Mouse (Mus musculus): ENCODE results near the gene Ankrd26. TPM values are rescaled to one million over a fixed set of nuclear protein-coding genes. Genes with fewer than 3 reads are reported as not detected.
"Not testable (repeated sequence)": the region's sequence is repeated elsewhere in the genome, so short reads cannot be mapped to it uniquely, and the experiment has no call there.

Gene Ankrd26
- total RNA-seq (2021): 5.0 and 5.2 TPM in 2 replicates
- long read RNA-seq, experiment 1, partial matches to known transcripts: 1 of 3 reads
- long read RNA-seq, experiment 1, other reads (novel, unspliced or antisense): 2 of 3 reads
- long read RNA-seq, experiment 2, partial matches to known transcripts: 0 of 1 reads
- long read RNA-seq, experiment 2, other reads (novel, unspliced or antisense): 1 of 1 reads

DNA sequence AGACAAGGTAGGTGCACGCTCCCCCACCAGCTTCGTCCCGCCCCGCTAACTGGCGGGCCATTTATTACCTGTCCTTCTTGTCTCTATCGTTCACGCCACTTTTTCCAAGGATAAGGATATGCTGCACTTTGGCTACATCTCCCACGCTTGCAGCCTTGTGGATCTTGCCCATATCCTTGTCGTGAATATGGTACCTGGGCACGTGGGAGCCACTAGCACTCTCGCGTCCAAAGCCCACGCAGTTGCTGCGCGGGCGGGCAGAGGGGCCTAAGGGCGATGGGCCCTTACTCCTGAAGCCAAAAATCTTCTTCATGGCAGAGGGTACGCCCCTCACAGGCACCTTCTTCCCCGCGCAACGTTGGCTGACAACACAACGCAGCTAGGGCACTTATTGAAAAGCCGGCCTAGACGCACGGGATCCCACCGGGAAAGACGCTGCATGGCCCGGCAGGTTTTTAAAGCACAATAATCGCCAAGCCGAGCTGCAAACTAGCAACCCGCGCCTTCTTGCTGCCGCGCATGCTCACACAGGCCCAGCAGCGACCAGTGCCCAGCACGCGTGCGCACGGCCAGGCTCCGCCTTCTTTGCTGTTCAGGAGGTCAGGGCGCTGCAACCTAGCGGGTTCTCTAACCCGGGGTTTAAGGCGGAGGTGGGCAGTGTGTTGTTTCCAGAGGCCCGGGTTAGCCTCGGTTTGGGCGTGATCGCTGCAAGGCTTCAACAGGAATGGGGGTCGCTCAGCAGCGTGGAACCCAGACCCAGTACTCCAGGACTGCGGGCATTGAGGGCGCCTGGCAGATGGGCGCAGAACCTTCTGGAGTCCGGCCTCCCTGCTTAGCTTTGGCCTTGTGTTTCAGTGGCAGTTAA lies at the start of gene Ankrd26:
Ankrd26 (minus strand) TSS at position 482 of the 865 bp plus-strand sequence.
- peak; percentile 97 for DNase-seq

DNA sequence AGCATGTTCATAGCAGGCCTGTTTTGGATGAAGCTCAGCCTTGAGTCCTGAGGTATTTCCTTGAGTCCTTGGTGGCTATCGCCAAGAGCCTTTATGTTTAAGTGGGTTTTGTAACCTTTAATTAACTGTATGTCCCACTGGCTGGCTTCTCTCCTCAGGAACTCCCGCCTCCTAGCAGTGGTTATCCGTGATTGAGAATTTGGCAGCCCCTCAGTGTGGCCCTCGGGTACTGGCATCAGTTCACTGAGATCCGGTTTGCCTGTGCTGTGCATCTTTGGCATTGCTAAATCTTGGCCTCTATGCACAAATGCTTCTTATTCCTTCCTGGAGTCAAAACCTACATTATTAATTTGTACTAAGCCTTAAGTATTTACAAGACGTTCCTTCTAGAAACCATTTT lies 46.9 kb upstream of the Ankrd26 start:
- DNase-seq: no peak

DNA sequence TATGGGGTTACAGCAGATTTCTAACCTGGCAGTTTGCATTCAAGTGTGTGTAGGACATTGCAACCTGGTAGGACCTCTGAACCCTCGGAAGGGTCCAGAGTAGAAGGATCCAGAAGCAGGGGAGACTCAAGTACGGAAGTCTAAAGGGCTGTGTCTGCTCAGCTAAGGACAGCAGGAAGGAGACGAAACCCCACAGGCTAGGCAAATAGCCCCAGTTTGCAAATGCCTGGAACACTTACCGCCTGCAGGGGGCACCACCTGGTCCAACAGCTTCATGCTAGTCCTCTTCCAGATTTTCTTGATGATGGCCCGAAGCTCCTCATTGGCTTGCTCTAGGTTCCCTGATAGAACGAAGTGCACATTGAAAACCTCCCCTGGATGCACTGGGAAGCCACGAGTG lies 43.9 kb upstream of the Ankrd26 start:
- peak; percentile 40 for DNase-seq

DNA sequence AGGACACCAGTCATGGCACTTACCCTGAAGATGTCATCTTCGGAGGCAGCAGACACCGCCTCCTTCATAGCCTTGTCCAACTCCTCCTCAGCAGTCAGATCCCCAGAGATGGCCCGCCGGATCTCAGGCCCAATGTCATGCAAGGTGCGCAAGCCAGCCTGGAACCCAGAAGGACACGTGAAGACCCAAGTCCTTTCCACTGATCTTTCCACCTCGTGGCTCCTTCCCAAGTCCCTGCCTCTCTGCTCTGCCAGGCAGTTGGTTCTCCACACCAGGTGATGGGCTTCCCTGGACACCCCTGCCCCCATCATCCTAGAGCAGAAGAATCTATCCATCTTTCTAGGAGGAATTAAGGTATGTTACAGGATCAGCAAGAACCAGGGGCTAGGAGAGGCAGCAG lies 41.8 kb upstream of the Ankrd26 start:
- no peak for DNase-seq

DNA sequence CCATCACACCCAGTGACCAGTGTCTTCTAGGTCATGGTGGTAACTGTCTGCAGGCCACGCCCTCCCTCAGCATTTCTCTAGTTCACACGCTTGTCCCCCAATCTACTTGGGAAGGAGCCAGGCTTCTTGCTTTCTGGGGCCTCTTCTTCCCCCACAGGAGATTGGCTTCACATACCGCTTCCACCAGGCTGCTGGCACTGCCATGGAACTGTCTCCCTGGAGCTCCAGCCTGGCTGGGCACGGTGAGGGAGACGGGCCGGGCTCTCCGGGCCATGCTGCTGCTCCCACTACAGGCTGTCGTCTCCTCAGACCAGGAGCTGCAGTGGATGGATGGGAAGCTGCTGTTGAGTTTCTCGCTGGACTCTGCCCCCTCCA lies 33.6 kb upstream of the Ankrd26 start:
- DNase-seq: no peak

DNA sequence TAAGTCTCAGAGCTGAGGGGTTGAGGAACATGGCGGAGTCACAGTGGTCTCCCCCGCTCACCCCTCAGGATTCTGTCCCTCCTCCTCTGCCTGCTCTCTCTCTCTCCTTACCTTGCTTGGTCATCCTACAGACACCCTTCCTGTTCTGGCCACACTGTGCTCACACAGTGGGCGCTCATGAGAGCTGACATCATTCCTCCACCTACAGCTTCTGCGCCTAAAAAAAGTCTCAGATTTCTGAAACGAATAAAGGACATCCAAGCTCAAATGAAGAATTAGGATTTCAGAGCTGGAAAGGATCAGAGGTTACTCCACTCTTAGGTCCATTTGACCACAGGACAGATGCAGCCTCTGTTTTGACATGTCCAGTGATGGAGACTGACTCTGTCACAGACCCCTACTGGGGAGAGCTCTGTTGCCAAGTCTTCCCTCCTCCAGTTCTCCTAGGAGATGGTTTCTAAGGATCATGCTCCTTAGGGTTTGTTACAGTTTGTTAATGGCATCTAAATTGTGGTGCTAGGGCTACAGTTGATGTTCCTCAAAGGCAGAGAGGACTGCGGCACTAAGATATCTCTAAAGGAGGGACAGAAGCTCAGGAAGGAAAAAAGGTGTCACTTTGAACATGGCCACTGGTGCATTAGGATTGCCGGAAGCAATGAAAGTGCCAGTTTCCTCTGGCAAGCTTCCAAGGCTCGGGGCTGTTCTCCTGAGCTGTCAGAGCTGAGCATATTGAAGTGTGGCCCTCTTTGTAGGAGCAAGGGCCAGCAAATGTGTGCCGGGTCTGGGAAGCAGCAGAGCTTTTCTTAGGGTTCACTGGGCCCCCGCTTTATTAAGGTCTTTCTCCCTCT lies 33.0 kb upstream of the Ankrd26 start:
- DNase-seq: no peak

DNA sequence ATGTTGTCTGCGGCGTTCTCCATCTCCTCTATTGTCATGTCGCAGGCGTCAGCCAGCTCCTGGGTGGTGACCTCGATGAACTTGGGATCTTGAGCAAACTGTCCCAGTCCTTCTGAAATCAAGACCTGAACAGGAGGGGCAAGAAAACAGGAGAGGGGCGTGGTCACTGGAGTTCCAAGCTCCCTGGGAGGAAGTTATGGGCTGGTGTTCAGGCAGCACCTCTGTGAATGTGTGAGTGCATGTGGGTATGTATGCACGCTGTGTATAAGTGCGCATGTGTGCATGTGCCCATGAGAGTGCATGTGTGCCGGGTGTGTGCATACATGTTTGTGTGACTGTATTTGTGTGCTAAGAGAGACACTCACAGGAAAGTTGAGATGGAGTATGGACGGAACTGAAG lies 32.0 kb upstream of the Ankrd26 start:
- DNase-seq: peak; percentile 25

DNA sequence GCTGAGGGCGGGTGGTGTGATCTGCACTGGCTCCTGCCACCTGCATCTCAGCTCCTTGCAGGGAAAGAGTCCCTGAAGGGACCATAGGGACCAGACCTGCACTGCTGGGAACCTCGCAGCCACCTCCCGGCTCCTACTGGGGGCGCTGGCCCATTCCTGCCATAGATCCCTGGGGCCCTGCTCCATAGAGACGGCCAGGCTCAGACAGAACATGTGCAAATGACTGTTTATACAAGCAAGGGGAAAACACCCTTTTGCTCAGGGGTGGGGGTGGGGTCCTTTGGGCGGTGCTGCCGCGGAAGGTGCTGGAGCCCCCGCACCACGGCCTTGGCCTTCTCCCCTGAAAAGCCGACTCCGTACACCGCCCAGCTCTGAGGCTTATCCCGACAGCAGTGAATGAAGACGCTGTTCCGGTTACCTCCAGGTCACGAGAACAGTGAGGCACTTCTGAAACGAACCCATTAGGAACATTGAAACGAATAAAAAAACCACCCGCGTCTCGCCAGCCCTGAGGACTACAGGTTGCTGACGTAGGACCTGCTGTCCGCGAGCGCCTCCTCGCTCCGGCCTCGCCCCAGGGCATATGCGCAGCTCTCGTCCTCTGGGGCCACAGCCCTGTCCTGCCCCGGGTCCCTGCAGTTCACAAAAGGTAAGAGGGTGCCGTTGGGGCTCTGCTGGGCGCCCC lies 31.5 kb upstream of the Ankrd26 start:
- peak; percentile 41 for DNase-seq

DNA sequence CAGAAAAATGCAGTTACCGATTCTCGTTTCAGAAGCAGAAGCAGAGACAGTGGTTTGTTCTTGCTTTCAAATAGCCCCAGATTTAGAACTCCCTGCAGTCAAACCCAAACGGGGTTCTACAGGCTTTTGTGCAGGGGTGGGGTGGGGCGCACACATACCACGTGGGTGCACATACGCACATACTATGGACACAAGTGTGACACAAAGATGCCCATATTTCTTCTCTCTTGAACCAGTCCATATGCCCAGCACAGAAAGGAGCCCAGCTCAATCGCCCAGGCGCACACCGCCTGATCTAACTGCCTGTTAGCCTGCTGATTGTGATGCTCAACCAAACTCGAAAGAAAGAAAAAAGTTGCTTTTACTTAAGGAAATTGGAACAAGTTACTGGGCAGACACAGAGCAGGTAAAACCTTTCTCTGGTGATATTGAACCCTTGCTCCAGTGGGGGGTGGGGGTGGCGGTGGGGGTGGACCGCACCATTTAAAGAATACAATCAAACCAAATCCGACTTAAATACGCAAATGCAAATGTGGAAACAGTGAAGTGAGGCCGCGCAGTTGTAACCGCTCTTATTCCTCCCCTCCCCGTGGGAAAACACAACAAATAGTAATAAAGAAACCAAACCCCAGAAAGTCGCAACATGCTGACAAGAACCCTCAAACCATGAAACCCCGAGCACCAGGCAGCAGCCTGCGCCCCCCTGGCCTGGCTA lies 30.8 kb upstream of the Ankrd26 start:
- DNase-seq: no peak

DNA sequence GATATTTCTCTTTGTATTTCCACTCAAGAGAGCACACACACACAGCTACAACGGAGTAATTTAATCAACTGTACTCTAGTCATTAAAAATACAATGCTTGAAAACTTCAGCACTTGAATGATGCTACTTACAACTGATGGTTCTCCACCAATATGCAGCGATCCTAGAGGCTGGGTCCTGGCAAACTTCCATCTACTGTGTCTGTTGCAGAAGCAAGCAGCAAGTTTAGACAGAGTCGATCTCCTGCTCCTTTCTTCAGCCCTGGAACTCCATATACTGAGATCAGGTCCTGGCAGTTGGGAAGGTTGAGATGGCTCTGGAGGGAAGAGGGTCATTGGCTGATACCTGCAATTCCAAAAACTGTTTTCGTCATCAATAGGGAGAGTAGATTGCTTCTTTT lies 16.7 kb upstream of the Ankrd26 start:
- not testable (repeated sequence) for DNase-seq

DNA sequence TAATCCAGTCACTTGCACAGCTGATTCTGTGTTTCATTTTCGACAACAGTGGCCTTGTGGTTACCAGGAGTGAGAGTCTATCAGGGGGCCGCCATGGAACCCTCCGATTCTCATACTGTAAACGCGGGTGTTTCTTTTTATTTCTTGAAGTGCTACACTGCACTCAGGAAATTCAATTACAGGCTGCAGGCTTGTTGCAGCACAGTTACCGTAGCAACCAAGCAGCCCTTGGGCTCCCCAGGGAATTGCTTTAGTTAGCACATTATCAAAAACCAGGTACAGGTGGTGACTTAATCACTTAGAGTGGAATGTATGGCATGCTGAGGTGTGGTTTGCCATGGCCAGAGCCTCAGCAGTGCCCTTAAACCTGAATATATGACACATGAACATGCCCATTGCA lies 12.3 kb upstream of the Ankrd26 start:
- no peak for DNase-seq

DNA sequence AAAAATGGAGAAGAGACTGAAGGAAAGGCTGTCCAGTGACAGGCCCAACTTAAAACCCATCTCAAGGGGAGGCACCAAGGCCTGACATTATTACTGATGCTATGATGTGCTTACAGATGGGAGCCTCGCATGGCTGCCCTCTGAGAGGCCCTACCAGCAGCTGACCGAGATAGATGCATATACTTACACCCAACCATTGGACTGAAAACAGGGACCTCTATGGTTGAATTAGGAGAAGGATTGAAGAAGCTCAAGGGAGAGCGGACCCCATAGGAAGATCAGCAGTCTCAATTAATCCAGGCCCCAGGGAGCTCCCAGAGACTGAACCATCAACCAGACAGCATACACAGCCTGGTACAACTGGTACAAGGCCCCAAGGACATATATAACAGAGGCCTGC lies 5.8 kb upstream of the Ankrd26 start:
- DNase-seq: no peak

DNA sequence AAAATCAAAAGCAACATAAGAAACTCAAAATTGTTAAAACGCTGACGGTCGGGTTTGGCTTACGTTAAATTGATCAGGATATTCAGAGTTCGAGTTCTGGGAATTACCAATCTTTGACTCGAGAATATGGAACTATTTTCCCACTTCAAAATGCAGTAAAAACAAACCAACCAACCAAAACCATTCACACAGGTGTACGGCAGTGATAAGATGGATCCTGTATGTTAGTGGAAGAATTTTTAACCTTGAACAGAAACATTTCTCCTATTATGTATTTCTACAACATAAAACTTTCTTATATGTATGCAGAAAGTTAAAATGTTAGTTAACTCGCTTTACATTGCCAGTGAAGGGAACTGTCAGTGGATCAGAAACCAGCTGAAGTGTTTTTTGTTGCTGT lies 801 bp downstream of the Ankrd26 start:
- DNase-seq: no peak

DNA sequence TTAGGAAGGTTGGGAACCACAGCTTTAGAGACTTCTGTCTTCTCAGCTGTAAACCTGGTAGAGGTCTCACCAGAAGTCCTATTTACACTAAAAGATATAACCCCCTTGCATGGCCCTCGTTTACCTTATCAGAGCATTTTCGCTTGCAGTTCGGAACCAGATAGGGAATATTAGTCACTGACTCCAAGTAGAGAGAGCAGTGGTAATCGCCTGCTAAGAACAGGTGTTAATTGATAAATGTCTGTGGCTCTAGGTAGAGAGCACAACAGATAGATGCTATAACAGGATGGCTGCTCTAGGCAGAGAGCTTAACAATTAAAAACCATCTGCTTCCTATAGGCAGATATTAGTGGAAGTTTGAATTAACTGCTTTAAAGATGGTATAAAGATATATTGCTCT lies 23.4 kb downstream of the Ankrd26 start:
- no peak for DNase-seq

DNA sequence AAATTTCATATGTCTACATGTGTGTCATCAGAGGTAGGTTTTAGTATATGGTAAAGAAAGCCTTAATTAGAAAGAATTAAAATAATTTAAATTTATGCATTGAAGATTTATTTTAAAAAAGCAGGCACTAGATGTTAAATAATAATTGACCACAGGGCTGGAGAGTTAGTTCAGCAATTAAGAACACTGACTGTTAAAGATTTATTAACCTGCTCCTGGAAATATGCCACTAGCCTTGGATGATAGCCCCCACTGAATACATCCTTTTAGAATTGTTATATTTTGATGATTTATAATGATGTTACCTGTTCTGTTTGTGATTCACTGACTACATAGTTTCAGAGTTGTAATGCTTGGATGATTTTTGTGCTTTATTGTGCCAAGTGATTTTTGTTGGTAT lies 24.8 kb downstream of the Ankrd26 start:
- not testable (repeated sequence) for DNase-seq

DNA sequence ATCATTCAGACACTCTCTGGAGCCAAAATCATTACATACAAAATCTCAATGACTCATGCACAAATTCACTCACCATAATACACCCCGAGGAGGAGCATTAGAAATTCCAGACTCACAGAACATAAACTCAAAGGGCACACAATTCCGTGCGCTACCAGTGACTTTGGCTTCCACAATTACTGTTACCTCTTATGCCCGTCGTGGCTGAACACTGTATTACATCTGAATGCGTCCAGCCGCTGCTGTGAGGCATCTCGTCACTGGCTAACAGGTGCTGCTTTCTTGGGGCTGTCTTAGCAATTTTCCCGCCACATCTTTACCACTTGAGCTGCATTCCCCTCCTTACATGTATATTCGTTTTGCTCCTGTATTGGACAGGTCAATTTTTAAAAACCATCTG lies 26.7 kb downstream of the Ankrd26 start:
- DNase-seq: no peak

DNA sequence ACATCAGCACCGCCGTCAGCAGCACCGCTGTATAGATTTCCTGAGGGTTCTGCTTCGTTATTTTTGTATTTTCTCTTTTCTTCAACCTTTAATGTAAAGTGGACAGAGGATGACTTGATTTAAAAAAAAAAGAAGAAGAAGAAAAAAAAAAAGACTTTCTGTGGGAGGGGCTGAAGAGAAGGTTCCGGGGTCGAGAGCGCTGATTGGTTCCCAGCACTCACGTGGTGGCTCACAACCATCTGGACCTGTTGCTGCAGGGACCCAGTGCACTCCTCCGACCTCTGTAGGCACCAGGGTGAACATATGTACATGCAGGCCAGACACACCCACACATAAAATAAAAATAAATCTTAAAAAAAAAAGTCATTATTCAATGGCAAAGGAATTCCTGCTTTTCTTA lies 28.6 kb downstream of the Ankrd26 start:
- no peak for DNase-seq

DNA sequence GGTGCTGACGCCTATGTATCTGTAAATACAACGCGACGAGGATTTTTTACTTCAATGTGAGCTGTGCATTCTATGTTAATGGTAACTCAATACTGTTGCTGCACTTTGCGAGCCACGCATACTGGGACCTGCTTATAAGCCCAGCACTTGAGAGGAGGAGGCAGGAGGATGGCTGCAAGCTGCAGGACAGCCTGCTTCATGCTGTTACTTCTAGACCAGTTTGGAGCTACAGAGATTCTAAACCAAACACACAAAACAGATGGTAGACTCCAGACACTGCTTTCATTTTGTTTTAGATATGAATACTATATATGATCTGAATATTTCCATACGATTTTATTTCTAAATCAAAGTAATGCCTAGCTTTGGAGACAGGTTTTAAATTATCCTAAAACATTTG lies 41.4 kb downstream of the Ankrd26 start:
- no peak for DNase-seq

DNA sequence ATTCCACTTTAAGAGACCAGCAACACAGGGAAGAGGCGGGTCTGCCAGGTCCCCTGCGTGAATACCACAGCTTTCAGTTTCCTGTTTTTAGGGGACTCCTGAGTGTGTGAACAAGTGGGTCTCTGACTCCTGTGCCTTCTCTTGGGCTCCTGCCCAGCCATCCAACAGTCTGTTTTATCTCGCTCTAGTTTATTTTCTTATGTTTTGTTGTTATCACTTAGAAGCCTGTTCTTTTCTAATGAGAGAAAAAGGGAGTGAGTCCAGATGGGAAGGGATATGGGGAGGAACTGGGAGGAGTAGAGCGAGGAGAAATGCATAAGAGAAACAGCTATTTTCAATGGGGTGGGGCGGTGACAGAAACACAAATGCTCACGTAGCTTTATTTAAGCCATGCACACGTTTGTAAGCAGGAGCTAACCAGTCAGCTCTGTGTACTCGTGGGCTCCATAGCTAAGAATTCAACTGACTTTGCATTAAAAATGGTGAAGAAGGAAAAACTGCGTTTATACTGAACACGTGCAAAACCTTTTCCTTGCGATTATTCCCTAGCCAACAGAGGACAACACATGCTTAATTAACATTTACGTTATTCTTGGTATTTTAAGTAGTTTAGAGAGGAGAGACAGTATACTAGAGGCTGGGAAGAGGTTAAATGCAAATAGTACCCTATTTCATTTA lies 48.6 kb downstream of the Ankrd26 start:
- DNase-seq: no peak

DNA sequence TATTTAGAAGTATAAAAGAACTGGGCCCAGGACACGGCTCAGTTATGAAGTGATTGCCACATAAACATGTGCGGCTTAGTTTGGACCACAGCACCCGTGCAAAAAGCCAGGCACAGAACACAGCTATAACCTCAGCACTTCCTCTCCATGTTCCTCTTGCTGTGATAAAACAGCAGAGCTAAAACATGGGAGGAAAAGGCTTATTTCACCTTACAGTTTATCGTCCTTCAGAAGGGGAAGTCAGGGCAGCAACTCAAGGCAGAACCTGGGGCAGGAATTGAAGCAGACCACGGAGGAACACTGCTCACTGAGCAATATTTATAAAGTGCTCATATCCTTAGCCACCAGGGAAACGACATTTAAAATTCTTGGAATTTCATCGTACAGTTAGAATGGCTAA lies 63.0 kb downstream of the Ankrd26 start:
- DNase-seq: no peak

DNA sequence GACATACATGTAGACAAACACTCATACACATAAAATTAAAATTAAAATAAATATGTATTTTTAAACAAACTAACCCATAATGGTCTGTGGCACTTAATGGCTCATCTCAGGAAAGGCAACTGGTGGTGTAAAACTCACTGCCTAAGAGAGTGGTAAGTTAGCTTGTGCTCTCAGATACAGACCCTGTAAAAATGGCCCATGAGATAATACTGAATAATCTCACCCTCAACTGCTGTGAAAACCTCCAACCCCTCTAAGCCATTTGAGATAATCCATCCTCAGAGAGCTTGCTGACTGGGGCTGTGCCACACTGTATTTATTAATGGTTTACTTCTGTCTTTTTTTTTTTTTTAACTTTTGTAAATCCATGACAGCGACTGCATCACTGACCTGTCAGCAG lies 79.9 kb downstream of the Ankrd26 start:
- DNase-seq: no peak

All from adrenal gland, postnatal 14 days (tissue).